Mouse (Mus musculus): ENCODE results near the gene Mknk1.

GRCm38 (mm10) chr4:115906791-115907190 lies 67.8 kb downstream of the Mknk1 start:
- TF ChIP-seq CTCF (conservative IDR thresholded peaks at IDR 0.05; ENCODE audit: low read length) (no peak), NANOG (IDR thresholded peaks at IDR 0.05; ENCODE audit: borderline replicate concordance, low read length) (no peak)
